ENCODE assay signal across 11 mouse cellular contexts in genomic region chr13:42331104-42331503, GRCm38 (mm10). TPM values are rescaled to one million over a fixed set of nuclear protein-coding genes. Genes with fewer than 3 reads are reported as not detected.
"Had no signal": no experiment of that assay in that cellular context is flagged by ENCODE, and none has a peak within 500 bp of the region (broad histone marks: within the 10 kb centered on the region; RNA-seq: fewer than 3 reads in every experiment).

No protein-coding gene starts in this region.

- ATAC-seq: midbrain, embryonic 16.5 days had no signal

- DNase-seq: lung, adult 18-20 months; lung, embryonic 14.5 days; lung, postnatal 10 days; lung, postnatal 4 days; midbrain, embryonic 14.5 days; right cerebral cortex, adult 18-20 months; thymus, adult 18-20 months; thymus, postnatal 14 days; thymus, postnatal 36 days had no signal

RNA-seq across cellular contexts. Expression of gene Edn1, which starts 29.8 kb away (rescaled TPM):
- total RNA-seq: neutrophil, adult 5-6 weeks had no signal
